Comparison of ENCODE assay signal across 13 mouse cellular contexts in the genomic region with DNA sequence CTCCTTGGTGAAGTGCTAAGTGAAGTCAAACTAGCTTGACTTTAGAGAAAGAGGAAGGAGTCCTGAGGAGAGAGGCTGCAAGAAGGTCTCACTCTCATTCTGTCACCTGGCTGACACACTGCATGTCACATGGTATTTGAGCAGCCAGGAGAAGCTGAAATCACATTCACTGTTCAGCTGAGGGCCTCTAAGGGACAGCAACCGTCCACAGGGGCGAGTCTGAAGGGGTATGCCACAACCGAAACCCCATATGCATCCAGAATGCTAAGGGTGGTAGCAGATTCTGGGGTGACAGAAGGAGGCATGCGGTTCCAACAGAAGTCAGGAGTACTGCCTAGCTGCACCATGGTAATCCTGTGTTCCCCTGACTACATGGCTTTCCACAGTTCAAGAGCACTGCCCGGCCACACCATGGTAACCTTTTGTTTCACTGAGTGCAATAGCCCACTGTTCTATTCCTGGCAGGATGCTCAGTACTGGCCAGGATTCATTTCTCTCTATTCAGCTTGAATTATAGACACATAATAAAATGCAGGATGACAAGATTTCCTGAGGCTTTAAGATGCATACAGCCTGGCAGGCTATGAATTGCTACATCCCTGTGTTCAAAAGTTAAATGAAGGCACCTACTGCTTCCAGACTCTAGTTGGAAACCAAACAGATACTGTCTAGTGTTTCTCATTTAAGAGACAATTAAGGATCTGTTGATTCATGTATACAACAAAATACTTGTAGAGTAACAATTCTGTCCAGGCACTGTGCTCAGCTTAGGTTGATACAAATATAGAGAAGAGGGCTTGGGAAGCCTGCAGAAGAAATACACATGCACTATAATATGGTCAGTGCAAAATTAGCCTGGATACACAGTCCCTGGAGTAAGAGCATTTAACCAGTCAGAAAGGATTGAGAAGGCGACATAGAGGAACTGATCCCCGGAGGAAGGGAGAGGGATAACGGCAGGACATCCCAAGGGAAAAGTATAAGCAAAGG.
DNase-seq lines count a peak whose midpoint lies in the region; ATAC-seq and TF ChIP-seq lines count a peak whose summit lies in the region.
"Had no signal": no experiment of that assay in that cellular context is flagged by ENCODE, and none has a peak within 500 bp of the region (broad histone marks: within the 10 kb centered on the region; RNA-seq: fewer than 3 reads in every experiment).

No protein-coding gene starts in this region.

- H3K27ac ChIP-seq in cortical plate, adult 2 months (ENCODE audit: insufficient read depth, low read length), result peak overlapping the region; percentile 43
- peak overlapping the region; percentile 26; the same call in 1 of the 2 replicates for H3K27ac ChIP-seq in midbrain, embryonic 16.5 days (ENCODE audit: low read length)
- H3K27ac ChIP-seq in heart, embryonic 11.5 days (ENCODE audit: low read depth, low read length), result no peak overlapping the region
- H3K27ac ChIP-seq: liver, embryonic 13.5 days had no signal

- no peaks in the 10 kb centered on the region for H3K27me3 ChIP-seq in midbrain, embryonic 16.5 days (ENCODE audit: control insufficient read depth, insufficient read depth, low read depth, low read length)
- no peaks in the 10 kb centered on the region for H3K27me3 ChIP-seq in heart, embryonic 11.5 days (ENCODE audit: control insufficient read depth, insufficient read depth, low read length)
- H3K27me3 ChIP-seq: liver, embryonic 13.5 days had no signal

- no peak overlapping the region for H3K9ac ChIP-seq in midbrain, embryonic 16.5 days (ENCODE audit: low read depth, low read length)
- H3K9ac ChIP-seq in heart, embryonic 11.5 days (ENCODE audit: low read depth, low read length), result no peak overlapping the region
- H3K9ac ChIP-seq: liver, embryonic 13.5 days had no signal

- no peaks in the 10 kb centered on the region for H3K9me3 ChIP-seq in midbrain, embryonic 16.5 days (replicated peaks; ENCODE audit: control insufficient read depth, low read length, poor library complexity, severe bottlenecking)
- no peaks in the 10 kb centered on the region for H3K9me3 ChIP-seq in heart, embryonic 11.5 days (replicated peaks; ENCODE audit: control insufficient read depth, low read length)
- H3K9me3 ChIP-seq: liver, embryonic 13.5 days had no signal

- ATAC-seq in midbrain, embryonic 16.5 days, result peak; percentile 97
- no peak for ATAC-seq in heart, embryonic 11.5 days (replicated peaks; ENCODE audit: insufficient number of reproducible peaks, low FRiP score, low TSS enrichment)
- ATAC-seq: inflammation-experienced regulatory T-cells, adult 6 months had no signal

- no peak overlapping the region for H3K4me3 ChIP-seq in cortical plate, adult 2 months (ENCODE audit: insufficient read depth, low read length)
- no peak overlapping the region for H3K4me3 ChIP-seq in midbrain, embryonic 16.5 days (ENCODE audit: low read depth, low read length)
- no peak overlapping the region for H3K4me3 ChIP-seq in heart, embryonic 11.5 days (ENCODE audit: low read depth, low read length)
- H3K4me3 ChIP-seq: liver, embryonic 13.5 days had no signal

- 50% methylated on average over 8 of the region's 8 CpGs for WGBS in midbrain, embryonic 16.5 days
- WGBS in heart, embryonic 11.5 days (ENCODE audit: insufficient replicate concordance), result 77% methylated on average over 8 of the region's 8 CpGs

- TF ChIP-seq CTCF in cortical plate, adult 2 months (IDR thresholded peaks at IDR 0.05; ENCODE audit: extremely low read depth, insufficient read depth, low read length), result no peak

- no peak for TF ChIP-seq POLR2A in cortical plate, adult 2 months (IDR thresholded peaks at IDR 0.05; ENCODE audit: extremely low read depth, insufficient read depth, low read length)

- no peaks in the 10 kb centered on the region for H3K36me3 ChIP-seq in midbrain, embryonic 16.5 days (ENCODE audit: control insufficient read depth, insufficient read depth, low read length)
- no peaks in the 10 kb centered on the region for H3K36me3 ChIP-seq in heart, embryonic 11.5 days (ENCODE audit: control insufficient read depth, insufficient read depth, low read length)
- H3K36me3 ChIP-seq: liver, embryonic 13.5 days had no signal

- DNase-seq in cerebellum, adult 9-11 months, result peak; percentile 19
- no peak for DNase-seq in cerebellum, postnatal 36 days
- DNase-seq in layer of hippocampus, adult 11-12 months (ENCODE audit: low spot score), result peak; percentile 31
- no peak for DNase-seq in ovary, postnatal 14 days (ENCODE audit: low spot score)
- no peak for DNase-seq in liver
- DNase-seq: adrenal gland, adult 8-10 months; cerebellum, postnatal 25 days; liver, embryonic 13.5 days; spleen, adult 18-20 months had no signal

- H3K4me2 ChIP-seq in midbrain, embryonic 16.5 days (ENCODE audit: low read length), result no peak overlapping the region
- H3K4me2 ChIP-seq in heart, embryonic 11.5 days, result no peak overlapping the region
- H3K4me2 ChIP-seq: liver, embryonic 13.5 days had no signal

- H3K4me1 ChIP-seq in cortical plate, adult 2 months (ENCODE audit: control insufficient read depth, insufficient read depth, low read length), result peaks cover 8% of the 10 kb centered on the region
- H3K4me1 ChIP-seq in midbrain, embryonic 16.5 days (ENCODE audit: control insufficient read depth, insufficient read depth, low read length), result peaks cover 2% of the 10 kb centered on the region; the same call in 1 of the 2 replicates
- H3K4me1 ChIP-seq in heart, embryonic 11.5 days (ENCODE audit: control insufficient read depth, insufficient read depth, low read length), result no peaks in the 10 kb centered on the region
- H3K4me1 ChIP-seq: liver, embryonic 13.5 days had no signal

Comparison
In these comparisons a context has a peak if more than half of its experiments do, and no peak if none do; other contexts are left out.
1. DNase-seq: peak in cerebellum, adult 9-11 months (single experiment) and layer of hippocampus, adult 11-12 months (single experiment); none in cerebellum, postnatal 36 days (0 of 2), ovary, postnatal 14 days (single experiment) and liver (single experiment).